Mouse (Mus musculus) heart, adult 2 months (tissue): Measurements from ENCODE around the gene Cutal.

Experiments used
- CTCF ChIP-seq: fragments of 200-600 bp; IDR thresholded peaks from 2 replicates; pipeline ENCODE4 v1.8.1; 2022; ENCODE audit warnings: antibody characterized with exemption, mild to moderate bottlenecking, moderate library complexity
- EP300 ChIP-seq: fragments of 200-500 bp; IDR thresholded peaks from 2 replicates; pipeline ENCODE4 v1.6.1; 2011; ENCODE audit warnings: low read depth, low read length, control low read depth; ENCODE audit not compliant: insufficient read depth
- POLR2A ChIP-seq: fragments of 200-500 bp; IDR thresholded peaks from 2 replicates; pipeline ENCODE4 v1.6.1; 2011; ENCODE audit warnings: mild to moderate bottlenecking, low read depth, low read length, control low read depth; ENCODE audit not compliant: insufficient read depth

DNA sequence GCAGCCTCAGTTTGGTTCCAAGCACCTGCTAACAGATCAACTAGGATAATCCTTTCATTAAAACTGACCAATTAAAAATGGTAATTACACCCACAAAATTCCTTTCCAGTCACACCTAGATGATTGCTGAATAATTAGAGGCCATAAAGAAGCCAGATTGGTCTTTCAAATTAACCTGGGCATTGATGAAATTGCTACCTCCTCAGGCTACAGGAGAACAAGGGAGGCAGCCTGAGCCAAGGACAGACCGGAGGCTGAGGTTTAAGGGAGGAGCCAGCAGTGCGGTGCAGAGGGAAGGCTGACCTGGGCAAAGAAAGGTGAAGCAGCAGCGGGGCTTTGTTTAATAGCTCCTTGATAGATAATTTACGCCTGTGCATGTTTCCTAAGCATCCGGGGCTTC is 63.3 kb downstream of the Cutal start:
- TF ChIP-seq POLR2A (no peak), CTCF (no peak), EP300 (no peak)
